Mouse (Mus musculus) forebrain, postnatal 0 days (tissue): ENCODE measurements around the gene Nkx6-1. TPM values are rescaled to one million over a fixed set of nuclear protein-coding genes. Genes with fewer than 3 reads are reported as not detected.

Source experiments
- ATAC-seq: fragments of 200-750 bp; cut with Nextera tagmentation; 2 replicates; pipeline ENCODE4 v1.8.0; 2017; ENCODE audit warnings: mild to moderate bottlenecking, moderate library complexity
- DNase-seq: peaks from one replicate; pipeline ENCODE4 v3.0.0-alpha.2; 2015
- H3K27ac ChIP-seq: fragments of 300-500 bp; sonication (generic); 2 replicates; pipeline ENCODE4 v1.5.1; 2014; ENCODE audit warnings: low read depth, mild to moderate bottlenecking, antibody characterized with exemption, low read length, moderate library complexity, mixed read lengths
- H3K27me3 ChIP-seq: fragments of 300-500 bp; sonication (generic); 2 replicates; pipeline ENCODE4 v1.6.1; 2014; ENCODE audit warnings: mild to moderate bottlenecking, low read length, mixed read lengths; ENCODE audit not compliant: insufficient read depth
- H3K36me3 ChIP-seq: fragments of 300-500 bp; sonication (generic); 2 replicates; pipeline ENCODE4 v1.6.1; 2014; ENCODE audit warnings: mild to moderate bottlenecking, moderate library complexity; ENCODE audit not compliant: insufficient read depth
- H3K4me1 ChIP-seq: fragments of 300-500 bp; sonication (generic); 2 replicates; pipeline ENCODE4 v1.6.1; 2014; ENCODE audit warnings: antibody characterized with exemption; ENCODE audit not compliant: insufficient read depth
- H3K4me2 ChIP-seq: fragments of 300-500 bp; sonication (generic); 2 replicates; pipeline ENCODE4 v1.6.1; 2014; ENCODE audit warnings: low read depth, mild to moderate bottlenecking, moderate library complexity
- H3K4me3 ChIP-seq: fragments of 300-500 bp; sonication (generic); 2 replicates; pipeline ENCODE4 v1.5.1; 2014; ENCODE audit warnings: low read depth, low read length, mixed read lengths
- H3K9ac ChIP-seq: fragments of 300-500 bp; sonication (generic); 2 replicates; pipeline ENCODE4 v1.6.1; 2014; ENCODE audit warnings: mild to moderate bottlenecking
- H3K9me3 ChIP-seq: fragments of 300-500 bp; sonication (generic); 2 replicates; pipeline ENCODE4 v1.6.1; 2016; ENCODE audit warnings: low read length
- CTCF ChIP-seq: sonication (generic); IDR thresholded peaks from 2 replicates; pipeline ENCODE4 v1.5.1; 2016; ENCODE audit warnings: antibody characterized with exemption, control low read depth, low read depth
- WGBS: fragments of 180-500 bp; shearing (Covaris S2); extraction: QIAGEN DNeasy Blood & Tissue Kit; methylation state at CpG from one replicate; pipeline ENCODE4 v1.1.7; 2014; 5-methylcytosine and 5-hydroxymethylcytosine counted together
- polyA plus RNA-seq: library from polyadenylated mRNA; unstranded; fragments of >200 nt; fragmentation: Nextera tagmentation; extraction: Ambion mirVana; gene quantifications from 2 replicates; pipeline ENCODE4 v1.2.1, GENCODE M21; 2015
- total RNA-seq: library from RNA; depleted of rRNA; stranded (reverse); fragments of >200 nt; gene quantifications from 2 replicates; pipeline ENCODE4 v1.2.3, GENCODE M21; 2014

The Nkx6-1 gene
- total and polyA plus RNA-seq, 2 experiments from 2014 or later, result 0.24 to 0.29 TPM

DNA sequence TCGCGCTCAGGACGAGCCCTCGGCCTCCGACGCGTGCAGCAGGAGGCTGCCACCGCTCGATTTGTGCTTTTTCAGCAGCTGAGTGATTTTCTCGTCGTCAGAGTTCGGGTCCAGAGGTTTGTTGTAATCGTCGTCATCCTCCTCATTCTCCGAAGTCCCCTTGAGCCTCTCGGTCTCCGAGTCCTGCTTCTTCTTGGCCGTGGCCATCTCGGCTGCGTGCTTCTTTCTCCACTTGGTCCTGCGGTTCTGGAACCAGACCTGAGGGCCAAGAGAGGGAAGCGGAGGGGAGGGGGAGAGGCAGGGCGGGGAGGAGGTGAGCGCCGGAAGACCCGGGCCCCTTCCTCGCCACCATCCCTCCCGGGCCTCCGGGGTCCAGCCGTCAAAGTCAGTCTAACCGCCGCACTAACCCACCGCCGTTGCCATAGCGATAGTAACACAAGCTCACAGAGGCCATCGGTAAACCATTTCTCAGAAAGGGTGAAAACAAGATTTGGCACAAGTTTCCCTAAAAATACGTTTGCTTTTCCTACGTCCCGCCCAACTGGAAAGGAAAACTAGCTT is 5.3 kb downstream of the Nkx6-1 start:
- Histone ChIP-seq H3K9me3 (no peaks in the 10 kb centered on the region), H3K9ac (no peak overlapping the region), H3K4me1 (no peaks in the 10 kb centered on the region), H3K27ac (no peak overlapping the region), H3K36me3 (no peaks in the 10 kb centered on the region), H3K27me3 (peaks cover 79% of the 10 kb centered on the region), H3K4me2 (no peak overlapping the region), H3K4me3 (no peak overlapping the region)
- no peak for TF ChIP-seq CTCF
- ATAC-seq (no peak), DNase-seq (peak; percentile 55)
- WGBS, result under 1% methylated on average over 38 of the region's 39 CpGs

GRCm38 (mm10) chr5:101658984-101659290 is 5.9 kb downstream of the Nkx6-1 start:
- no peak for ATAC-seq
- Histone ChIP-seq H3K4me3 (no peak overlapping the region), H3K27ac (no peak overlapping the region), H3K4me2 (no peak overlapping the region), H3K36me3 (no peaks in the 10 kb centered on the region), H3K9me3 (no peaks in the 10 kb centered on the region), H3K9ac (no peak overlapping the region), H3K4me1 (no peaks in the 10 kb centered on the region), H3K27me3 (peaks cover 85% of the 10 kb centered on the region)
- no peak for TF ChIP-seq CTCF
- 4% methylated on average over 23 of the region's 23 CpGs for WGBS
- DNase-seq, result no peak

DNA sequence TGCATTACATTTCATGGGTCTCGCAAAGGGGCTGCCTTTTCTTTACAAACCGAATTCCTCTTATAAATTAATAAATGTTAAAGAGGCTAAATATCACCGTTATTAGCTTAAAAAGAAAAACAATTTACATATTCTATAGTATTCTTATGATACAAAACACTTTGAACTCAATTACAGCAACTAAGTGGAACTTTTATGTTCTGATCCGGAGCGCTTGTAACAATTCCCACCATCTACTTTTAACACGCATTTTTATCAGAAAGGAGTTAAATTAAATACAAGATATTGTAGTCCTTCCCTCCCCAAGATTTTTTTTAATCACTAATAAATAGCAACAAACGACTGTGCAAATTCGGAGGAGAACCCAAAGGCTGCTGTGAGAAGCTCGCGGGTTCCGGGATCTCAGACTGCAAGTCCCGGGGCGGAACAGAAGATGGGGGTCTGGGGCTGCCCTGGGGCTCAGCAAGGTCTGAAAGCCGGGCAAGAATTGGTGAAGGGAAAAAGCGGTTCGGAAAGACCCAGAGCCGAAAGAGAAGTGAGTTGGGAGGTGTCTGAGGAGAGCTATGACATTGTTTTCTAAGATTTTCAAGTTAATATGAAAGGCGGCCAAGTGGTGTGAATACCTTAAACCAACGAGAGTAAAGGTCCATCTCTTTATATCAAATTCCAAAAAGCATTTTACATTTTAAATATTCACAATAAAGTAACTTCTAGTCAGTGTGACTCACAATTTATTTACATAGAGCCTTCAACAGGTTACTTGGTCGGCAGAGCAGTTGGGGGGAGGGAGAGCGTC is 6.4 kb downstream of the Nkx6-1 start:
- H3K27ac ChIP-seq, result no peak overlapping the region
- H3K36me3 ChIP-seq, result no peaks in the 10 kb centered on the region
- WGBS, result 2% methylated on average over 21 of the region's 21 CpGs
- peaks cover 88% of the 10 kb centered on the region for H3K27me3 ChIP-seq
- no peak overlapping the region for H3K4me2 ChIP-seq
- H3K9ac ChIP-seq, result no peak overlapping the region
- no peaks in the 10 kb centered on the region for H3K9me3 ChIP-seq
- no peak for TF ChIP-seq CTCF
- ATAC-seq (no peak), DNase-seq (peak; percentile 67)
- H3K4me3 ChIP-seq, result no peak overlapping the region
- no peaks in the 10 kb centered on the region for H3K4me1 ChIP-seq

DNA sequence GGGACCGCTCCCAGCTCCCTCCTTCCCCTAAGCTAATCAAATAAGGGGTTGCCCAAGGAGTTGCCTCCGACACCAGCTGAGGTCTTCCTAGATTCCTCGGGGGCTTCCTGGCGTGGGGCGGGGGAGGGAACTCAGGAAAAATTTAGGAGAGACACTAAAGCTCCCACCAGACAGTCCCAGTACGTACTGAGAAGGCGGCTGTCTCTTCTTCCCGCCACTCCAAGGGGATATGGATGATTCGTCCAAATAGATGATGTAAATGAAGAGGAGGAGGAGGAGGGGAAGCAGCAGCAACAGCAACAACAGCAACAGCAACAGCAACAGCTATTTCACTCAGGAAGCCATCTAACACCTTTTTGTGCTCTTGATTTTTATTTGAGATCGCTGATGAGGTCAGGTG is 7.1 kb downstream of the Nkx6-1 start:
- Histone ChIP-seq H3K36me3 (no peaks in the 10 kb centered on the region), H3K4me3 (no peak overlapping the region), H3K4me1 (no peaks in the 10 kb centered on the region), H3K27ac (no peak overlapping the region), H3K9ac (no peak overlapping the region), H3K27me3 (peaks cover 88% of the 10 kb centered on the region), H3K4me2 (no peak overlapping the region), H3K9me3 (no peaks in the 10 kb centered on the region)
- ATAC-seq, result no peak
- DNase-seq, result no peak
- WGBS, result 3% methylated on average over 10 of the region's 10 CpGs
- TF ChIP-seq CTCF, result no peak

- no peaks in the 10 kb centered on the region for H3K9me3 ChIP-seq
- H3K4me3 ChIP-seq, result no peak overlapping the region
- DNase-seq (no peak), ATAC-seq (no peak)
- H3K9ac ChIP-seq, result no peak overlapping the region
- no peak for TF ChIP-seq CTCF
- no peaks in the 10 kb centered on the region for H3K36me3 ChIP-seq
- H3K27me3 ChIP-seq, result peaks cover 85% of the 10 kb centered on the region
- no peak overlapping the region for H3K4me2 ChIP-seq
- no peak overlapping the region for H3K27ac ChIP-seq
- H3K4me1 ChIP-seq, result no peaks in the 10 kb centered on the region
- 3% methylated on average over 3 of the region's 3 CpGs for WGBS
Measured at GRCm38 (mm10) chr5:101656107-101656506, 8.7 kb downstream of the Nkx6-1 start.

DNA sequence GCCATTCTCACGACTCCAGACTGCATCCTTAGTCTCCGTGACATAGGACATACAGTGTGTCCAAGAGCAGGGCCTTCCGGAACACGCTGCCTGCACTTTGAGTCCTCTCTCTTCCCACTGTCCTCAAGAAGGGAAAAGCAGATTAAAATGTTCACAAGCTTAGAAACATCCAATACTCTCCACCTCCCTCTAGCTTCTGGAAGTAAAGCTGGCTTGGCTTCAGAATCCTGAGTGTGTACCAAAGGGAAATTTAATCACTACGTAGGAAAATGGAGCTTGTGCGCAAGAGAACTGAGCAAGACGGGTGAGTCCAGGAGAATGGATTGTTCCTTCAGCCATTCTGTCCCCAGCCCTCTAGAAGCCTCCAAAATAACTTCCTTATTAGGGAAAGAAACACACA is 9.4 kb downstream of the Nkx6-1 start:
- DNase-seq, result no peak

More for the DNA sequence above, 9.4 kb downstream of the Nkx6-1 start:
- no peak overlapping the region for H3K27ac ChIP-seq
- no peak for ATAC-seq
- H3K36me3 ChIP-seq, result no peaks in the 10 kb centered on the region
- no peak; the same call in 1 of the 2 replicates for TF ChIP-seq CTCF
- peaks cover 85% of the 10 kb centered on the region for H3K27me3 ChIP-seq
- no peaks in the 10 kb centered on the region for H3K4me1 ChIP-seq
- H3K4me2 ChIP-seq, result no peak overlapping the region
- H3K9ac ChIP-seq, result no peak overlapping the region
- WGBS, result 17% methylated on average over 7 of the region's 7 CpGs
- no peak overlapping the region for H3K4me3 ChIP-seq
- no peaks in the 10 kb centered on the region for H3K9me3 ChIP-seq
